Mouse (Mus musculus) heart, postnatal 14 days (tissue): ENCODE data around the gene Gps2. TPM values are rescaled to one million over a fixed set of nuclear protein-coding genes. Genes with fewer than 3 reads are reported as not detected.

Experiments used
- DNase-seq, 2 experiments: peaks; one replicate each; pipeline ENCODE4 v3.0.0; 2021 to 2022
- intact Hi-C: fragments of 180-260 bp; cut with DNase I; formaldehyde crosslinking; loops from one replicate; pipeline ENCODE4 v1.15.1; 2025
- long read RNA-seq, 2 experiments: library from polyadenylated mRNA; stranded (forward); transcript quantifications; one replicate each; pipeline ENCODE4 v2.0.0; 2021
- total RNA-seq, 2 experiments: library from RNA; stranded (reverse); gene quantifications; 2 replicates each; pipeline ENCODE4 v1.2.3; 2021

Gps2 gene
- 10 to 100 TPM; 28.8 to 30.6 TPM for total RNA-seq
- long read RNA-seq, experiment 1, transcript Gps2-201 (10 exons, 1,220 nt): minor isoform, 19 of 52 reads
- long read RNA-seq, experiment 1, transcript Gps2-203 (11 exons, 1,159 nt): major isoform, 22 of 52 reads
- long read RNA-seq, experiment 1, partial matches to known transcripts: 4 of 52 reads
- long read RNA-seq, experiment 1, other reads (novel, unspliced or antisense): 7 of 52 reads
- long read RNA-seq, experiment 2, transcript Gps2-203 (11 exons, 1,159 nt): minor isoform, 18 of 56 reads
- long read RNA-seq, experiment 2, transcript Gps2-201 (10 exons, 1,220 nt): major isoform, 22 of 56 reads
- long read RNA-seq, experiment 2, partial matches to known transcripts: 5 of 56 reads
- long read RNA-seq, experiment 2, other reads (novel, unspliced or antisense): 11 of 56 reads

DNA sequence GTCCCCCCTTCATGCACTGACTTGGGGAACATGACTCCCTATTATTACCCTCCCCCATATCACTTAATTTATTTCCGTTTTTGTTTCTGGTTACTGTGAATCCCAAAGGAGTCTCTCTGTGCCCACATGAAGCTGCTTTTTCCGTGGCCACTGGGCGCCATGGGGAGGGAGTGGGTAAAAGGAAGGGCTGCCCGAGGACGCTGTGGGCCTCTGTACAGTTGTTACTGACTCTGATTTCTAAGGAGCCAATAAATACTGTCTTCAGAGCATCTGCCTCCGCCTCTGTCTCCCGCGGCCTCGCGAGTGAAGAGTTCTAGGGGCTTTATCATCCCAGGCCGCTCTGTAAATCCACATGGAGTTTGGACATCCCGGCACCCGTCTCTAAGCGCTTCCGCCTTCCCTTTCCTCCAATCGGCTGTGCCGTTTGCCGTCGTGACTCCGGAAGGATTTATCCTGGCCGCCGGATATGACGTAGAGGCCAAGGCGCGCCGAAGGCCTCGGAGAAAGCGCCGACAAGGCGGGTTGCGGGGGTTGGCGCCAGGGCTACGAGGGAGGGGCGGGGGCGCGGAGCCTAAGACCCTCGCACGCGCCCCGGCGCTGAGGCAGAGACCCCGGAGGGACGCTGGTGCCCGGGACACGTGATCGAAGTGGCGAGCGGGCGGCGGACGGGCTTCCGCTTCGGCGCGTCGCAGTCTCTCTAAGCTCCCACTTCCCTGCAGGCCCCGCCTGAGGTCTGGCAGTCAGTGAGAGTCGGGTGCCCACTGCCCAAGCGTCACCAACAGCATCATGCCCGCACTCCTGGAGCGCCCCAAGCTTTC is at the start of gene Gps2:
Gene Gps2 (plus strand): TSS at position 335 of the 818 bp plus-strand sequence.
- intact Hi-C loops: loop anchor here (1.0 to 10.0 kb wide), 2 partner anchors 10 to 809 kb away; no protein-coding TSS in a partner anchor
- DNase-seq: peak; percentile 90 to 94

DNA sequence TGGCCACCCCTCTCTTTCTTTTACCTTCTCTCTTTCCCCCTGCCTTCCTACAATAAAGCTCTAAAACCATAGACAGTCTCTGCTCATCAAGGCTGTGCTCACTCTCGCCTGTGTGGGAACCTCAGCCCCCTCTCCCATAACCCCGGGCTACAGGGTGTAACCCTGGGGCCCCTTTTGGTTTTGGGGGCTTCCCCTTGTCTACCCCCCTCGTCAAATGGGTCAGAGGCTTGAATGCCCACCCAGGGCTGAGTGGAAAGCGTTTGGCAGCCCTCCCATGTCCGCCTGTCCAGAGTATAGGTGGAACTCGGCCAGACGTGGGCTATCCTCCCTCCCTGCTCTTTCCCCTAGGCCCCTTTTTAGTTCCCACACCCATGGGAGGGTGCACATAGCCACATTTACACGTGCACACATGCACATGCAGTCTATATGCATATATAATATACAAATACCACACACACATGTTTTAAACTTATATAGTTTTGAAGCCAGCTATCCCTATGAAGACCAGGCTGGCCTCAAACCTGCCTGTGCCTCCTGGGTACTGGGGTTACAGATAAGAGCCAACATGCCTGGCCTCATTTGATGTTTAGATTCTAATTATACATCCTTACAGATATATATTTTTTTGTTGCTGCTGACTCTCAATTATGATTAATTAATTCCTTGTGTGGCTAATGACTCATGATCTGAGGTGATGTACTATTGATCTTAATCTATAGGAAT is 49.4 kb upstream of the Gps2 start:
- intact Hi-C loops: no loop called here
- DNase-seq: no peak

DNA sequence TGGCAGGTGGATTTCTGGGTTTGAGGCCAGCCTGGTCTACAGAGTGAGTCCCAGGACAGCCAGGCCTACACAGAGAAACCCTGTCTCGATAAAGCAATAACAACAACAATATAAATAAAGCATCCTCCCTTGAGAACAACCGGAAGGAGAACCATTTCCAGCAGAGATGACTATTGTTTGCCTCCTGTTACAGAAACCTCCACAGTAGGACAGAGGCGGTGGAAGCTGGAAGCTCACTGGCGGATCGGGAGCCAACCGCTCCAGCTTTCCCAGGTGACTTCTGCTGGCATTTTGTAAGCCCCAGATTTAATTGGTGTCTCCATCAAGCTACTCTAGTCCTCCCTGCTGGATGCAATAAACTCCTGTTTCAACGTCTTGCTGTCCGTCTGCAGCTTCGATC is 48.1 kb upstream of the Gps2 start:
- intact Hi-C loops: no loop called here
- DNase-seq: no peak

DNA sequence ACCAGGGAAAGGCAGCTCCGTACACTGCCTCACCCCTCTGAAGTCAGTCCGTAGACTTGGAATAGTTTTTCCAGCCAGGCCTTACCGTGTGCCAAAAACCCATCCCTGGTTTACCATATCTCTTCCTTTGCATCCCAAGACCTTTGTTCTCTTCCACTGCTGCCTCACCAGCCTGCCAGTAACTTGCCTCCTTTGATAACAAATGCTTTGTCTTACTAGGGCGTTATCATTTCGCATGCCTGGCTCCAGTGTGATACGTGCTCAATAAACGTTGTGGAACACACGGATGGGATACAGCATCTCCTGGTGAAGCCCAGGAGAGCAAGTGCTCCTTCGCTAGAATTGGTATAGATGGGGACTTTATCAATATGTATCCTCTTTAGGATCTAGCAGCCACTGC is 46.4 kb upstream of the Gps2 start:
- no peak for DNase-seq
- intact Hi-C loops: no loop called here

DNA sequence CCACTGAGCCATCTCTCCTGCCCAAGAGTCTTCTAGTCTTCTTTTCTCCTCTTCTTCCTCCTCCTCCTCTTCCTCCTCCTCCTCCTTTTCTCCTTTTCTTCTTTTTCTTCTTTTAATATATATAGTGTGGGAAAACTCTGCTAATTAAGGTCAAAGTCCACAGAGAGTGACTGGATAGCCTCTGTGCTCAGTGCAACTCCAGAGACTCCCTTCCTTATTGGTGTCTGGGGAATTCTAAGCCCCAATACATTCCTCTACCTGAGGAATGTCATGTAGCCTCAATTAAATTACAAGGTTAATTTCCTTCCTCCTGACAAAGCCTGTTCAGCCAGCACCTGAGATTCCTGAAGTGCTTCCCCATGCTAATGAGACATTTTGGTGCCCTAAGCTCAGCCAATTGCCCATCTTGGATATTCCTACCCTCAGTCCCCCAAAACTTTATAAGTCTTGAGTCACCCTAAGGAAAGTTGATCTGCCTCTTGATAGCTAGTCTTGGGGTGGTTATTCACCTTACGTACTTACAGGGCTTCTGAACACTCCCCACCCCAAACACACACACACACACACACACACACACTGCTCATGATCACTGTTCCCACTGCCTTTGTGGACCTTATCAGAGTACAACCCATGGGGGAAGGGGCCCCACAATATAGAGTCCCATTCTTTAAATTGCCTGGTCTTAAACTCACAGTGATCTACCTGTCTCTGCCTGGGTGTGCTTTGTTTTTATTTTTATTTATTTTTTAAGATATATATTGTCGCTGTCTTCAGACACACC is 43.2 kb upstream of the Gps2 start:
- intact Hi-C loops: no loop called here
- no peak for DNase-seq

DNA sequence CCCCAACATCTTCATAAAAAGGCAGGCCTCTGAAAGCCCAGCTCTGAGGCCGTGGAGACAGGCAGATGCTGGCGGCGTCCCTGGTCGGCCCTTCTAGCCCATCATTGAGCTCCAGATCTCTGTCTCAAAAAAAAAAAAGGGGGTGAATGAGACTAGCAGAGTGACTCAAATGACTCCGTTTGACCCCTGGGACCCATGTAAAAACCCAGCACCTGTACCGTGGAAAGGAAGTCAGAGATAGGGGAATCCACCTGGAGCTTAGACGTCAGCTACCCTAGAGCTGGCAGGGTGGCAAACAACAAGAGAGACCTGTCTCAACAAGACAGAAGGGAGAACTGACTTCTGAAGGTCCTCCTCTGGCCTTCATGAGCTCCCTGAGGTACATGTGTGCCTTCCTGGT is 41.9 kb upstream of the Gps2 start:
- intact Hi-C loops: no loop called here
- DNase-seq: no peak

DNA sequence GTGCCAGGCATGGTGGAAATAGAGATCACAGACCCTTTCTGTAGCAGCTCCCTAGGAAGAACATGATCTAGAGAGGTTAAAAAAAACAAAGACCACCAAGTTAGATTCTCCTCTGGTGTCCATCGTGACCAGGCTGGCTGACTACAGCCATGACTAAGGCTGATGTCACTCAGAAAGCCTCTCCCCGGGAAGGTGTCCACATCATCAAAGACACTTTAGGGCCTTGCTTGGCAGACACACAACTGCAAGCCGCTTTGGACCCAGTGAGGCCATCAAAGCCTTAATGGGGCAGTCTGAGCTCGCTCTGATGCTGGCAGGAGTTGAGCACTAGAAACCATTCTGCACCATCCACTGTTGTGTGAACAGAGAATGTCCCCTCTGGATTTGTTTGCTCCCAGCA is 41.2 kb upstream of the Gps2 start:
- intact Hi-C loops: no loop called here
- DNase-seq: no peak

DNA sequence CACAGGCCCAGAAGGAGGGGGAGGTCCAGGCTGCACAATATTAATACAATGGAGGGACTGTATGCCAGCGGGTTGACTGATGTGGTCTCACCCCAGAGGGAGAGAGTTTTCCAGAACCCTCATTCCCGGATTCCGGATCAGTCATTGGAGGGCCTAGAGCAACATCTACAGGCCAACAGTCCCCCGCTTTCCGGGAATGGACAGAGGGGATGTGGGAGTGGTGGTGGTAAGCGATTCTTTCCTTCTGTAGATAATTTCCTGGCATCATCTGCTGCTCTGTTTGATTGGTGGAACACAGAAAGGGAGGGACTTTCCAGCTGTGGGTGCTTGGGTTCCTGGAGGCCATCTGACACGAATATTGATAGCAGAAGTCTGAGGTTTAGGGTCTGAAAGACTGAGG is 37.5 kb upstream of the Gps2 start:
- intact Hi-C loops: loop anchor here (2.0 to 5.0 kb wide), 5 partner anchors 39 to 194 kb away; partner anchors contain the start of genes Nlgn2, Senp3 and Tmem256
- peak; percentile 59 to 62 for DNase-seq

DNA sequence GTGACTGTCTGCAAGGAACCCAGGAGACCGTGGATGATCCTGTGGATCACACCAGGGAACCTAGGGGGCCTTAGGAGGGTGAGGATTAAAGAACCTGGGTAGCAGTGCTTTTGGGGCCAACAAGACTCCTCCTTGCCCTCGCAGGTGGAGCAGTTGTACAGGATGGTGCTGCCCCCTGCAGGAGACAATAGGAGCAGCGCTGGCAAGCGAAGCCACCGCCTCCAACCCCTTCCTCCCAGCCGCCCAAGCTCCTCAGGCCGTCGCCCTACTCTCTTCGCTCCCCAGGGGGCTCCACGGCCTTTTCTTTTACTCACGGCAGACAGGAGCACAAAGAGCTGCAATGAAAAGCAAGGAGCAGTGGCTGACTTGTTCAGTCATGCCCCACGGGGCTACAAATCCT is 36.8 kb upstream of the Gps2 start:
- intact Hi-C loops: loop anchor here (2.0 to 5.0 kb wide), 5 partner anchors 40 to 195 kb away; partner anchors contain the start of genes Nlgn2, Senp3 and Tmem256
- peak; percentile 89 to 93 for DNase-seq

DNA sequence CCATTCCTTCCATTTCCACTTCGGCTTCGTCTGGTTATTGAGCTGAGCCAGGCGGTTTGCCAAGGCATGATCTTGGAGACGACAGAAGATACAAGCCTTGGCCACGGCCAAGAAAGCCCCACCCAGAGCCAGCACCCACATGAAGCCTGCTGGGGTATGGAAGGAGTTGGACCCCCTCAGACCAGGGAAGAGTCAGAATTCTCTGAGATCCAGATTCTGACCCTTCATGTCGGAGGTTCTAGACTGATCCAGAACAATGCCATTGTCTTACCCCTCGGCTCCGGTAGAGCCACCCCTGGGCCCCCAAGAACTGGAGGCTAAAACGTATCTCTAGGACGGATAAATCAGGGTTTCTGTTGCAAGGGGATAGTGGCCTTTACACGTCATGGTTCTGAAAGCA is 35.8 kb upstream of the Gps2 start, which contains the start of gene Tmem95:
Gene Tmem95 (minus strand): TSS at position 141 of the 400 bp plus-strand sequence.
- DNase-seq: no peak
- intact Hi-C loops: loop anchor here (2.0 to 5.0 kb wide), 5 partner anchors 41 to 196 kb away; partner anchors contain the start of genes Nlgn2, Senp3 and Tmem256

DNA sequence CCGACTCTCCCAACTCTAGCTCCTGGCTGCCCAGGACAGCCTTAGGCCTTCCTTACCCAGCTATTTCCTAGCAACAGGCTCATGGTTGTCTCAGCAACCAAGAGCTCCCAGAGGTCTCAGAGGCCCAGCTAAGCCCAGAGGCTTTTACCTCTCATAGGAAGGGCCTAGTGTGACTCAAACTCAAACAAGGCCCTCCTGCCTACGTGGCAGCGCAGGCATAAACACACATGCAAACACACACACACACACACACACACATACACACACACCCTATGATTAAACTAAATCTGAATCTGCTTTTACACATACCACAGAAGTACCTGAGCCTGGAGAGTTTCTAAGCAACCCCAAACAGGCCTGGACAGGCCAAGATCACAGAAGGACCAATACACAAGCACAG is 35.3 kb upstream of the Gps2 start:
- intact Hi-C loops: loop anchor here (5.0 kb wide), 3 partner anchors 41 to 196 kb away; partner anchors contain the start of genes Nlgn2, Senp3 and Tmem256
- DNase-seq: no peak

DNA sequence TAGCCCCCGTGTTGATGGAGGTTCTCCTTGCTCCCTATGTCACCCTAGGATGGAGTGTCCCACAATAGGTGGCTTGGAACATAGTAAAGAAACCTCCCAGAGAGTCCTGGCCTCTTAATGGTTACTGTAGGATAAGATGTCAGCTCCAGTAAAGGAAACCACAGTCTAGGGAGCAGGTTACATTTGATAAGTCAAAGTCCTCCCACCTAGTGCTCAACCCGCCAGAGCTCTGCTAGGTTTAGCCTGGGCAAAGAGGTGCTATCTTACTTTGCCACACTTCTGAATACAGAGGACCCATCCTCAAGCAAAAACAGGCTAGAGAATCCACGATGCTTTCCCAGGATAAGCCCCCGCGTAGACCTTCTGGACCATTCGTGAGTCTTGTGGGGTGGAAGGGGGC is 34.7 kb upstream of the Gps2 start:
- intact Hi-C loops: loop anchor here (5.0 kb wide), 3 partner anchors 42 to 197 kb away; partner anchors contain the start of genes Nlgn2, Senp3 and Tmem256

DNA sequence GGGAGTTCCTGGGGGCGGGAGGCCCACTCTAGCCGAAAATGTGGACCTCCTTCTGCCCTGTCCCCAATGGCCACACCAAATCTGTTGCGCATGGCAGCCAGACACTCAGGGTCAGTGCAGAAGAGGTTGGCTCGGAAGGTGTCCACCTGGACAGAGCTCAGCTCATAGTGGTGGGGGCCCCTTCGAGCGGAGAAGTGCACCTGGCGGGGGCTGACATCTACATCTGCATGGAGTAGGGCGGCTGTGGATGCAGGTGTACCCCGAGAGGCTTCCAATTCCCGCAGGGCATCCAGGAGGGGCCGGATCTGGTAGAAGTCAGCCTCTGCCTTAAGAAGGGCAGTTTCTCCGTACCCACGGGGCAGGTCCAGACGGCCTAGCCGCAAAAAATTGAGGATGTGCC is 34.0 kb upstream of the Gps2 start:
- intact Hi-C loops: loop anchor here (2.0 to 5.0 kb wide), 5 partner anchors 41 to 197 kb away; partner anchors contain the start of genes Eif5a, Nlgn2, Senp3 and Slc2a4

More for the DNA sequence above, 34.7 kb upstream of the Gps2 start:
- DNase-seq: no peak

DNA sequence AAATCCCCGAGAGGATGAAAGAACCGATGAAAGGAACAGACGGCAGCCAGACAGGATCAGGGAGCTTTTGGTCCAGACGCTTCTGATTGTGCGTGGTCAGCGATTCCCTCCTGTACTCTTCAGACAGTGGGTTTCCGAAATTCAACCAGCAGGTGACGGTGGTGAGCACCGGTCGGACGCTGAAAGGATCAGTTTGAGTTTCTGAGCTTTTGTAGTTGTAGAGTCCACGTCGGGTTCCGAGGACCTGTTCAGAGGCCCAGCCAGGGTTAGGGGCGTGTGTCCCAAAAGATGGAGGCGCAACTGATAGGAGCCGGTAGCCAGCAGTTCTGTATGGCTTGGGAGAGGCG is 33.2 kb upstream of the Gps2 start:
- intact Hi-C loops: loop anchor here (2.0 kb wide), 2 partner anchors 40 to 68 kb away; partner anchors contain the start of genes Eif5a and Slc2a4
- peak in 1 of 2 experiments; percentile 76 for DNase-seq

More for the DNA sequence above, 34.0 kb upstream of the Gps2 start:
- DNase-seq: no peak

DNA sequence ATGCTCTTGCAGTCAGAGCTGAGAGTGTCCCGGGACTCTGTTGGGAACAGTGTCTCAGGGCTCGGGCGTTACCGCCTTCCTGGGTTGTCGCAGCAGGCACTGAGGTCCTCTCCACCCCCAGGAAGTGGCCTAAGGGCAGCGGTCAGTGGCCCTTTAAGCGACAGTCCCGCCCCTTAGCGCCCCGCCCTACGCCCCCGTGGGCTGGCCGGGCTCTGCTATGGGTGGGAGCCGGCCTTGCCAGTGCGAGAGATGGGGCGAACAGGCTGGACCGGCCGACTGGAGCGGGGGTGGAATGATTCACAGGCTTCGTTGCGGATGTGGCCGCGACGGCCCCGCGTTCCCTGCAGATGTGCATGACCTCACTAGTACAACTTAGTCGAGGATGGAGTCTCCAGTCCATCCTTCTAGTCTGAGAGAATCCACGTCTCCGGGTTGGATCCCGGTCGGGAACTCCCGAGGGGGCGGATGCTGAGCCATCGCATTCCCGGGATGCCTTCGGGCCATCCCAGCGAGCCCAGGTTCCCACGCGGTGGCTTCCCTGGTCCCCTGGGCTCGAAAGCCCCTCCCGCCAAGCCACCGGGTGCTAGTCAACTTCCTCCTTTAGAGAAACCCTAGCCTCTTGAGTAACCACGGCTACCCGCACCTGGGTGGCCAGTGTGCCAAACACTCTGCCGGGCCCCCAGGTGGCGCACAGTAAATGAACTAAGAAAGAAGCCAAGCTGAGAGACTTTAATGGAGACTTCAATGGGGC is 32.7 kb upstream of the Gps2 start, which contains the start of gene Kctd11:
Gene Kctd11 (minus strand): TSS at position 554 of the 751 bp plus-strand sequence.
- intact Hi-C loops: loop anchor here (2.0 kb wide), 2 partner anchors 40 to 68 kb away; partner anchors contain the start of genes Eif5a and Slc2a4

DNA sequence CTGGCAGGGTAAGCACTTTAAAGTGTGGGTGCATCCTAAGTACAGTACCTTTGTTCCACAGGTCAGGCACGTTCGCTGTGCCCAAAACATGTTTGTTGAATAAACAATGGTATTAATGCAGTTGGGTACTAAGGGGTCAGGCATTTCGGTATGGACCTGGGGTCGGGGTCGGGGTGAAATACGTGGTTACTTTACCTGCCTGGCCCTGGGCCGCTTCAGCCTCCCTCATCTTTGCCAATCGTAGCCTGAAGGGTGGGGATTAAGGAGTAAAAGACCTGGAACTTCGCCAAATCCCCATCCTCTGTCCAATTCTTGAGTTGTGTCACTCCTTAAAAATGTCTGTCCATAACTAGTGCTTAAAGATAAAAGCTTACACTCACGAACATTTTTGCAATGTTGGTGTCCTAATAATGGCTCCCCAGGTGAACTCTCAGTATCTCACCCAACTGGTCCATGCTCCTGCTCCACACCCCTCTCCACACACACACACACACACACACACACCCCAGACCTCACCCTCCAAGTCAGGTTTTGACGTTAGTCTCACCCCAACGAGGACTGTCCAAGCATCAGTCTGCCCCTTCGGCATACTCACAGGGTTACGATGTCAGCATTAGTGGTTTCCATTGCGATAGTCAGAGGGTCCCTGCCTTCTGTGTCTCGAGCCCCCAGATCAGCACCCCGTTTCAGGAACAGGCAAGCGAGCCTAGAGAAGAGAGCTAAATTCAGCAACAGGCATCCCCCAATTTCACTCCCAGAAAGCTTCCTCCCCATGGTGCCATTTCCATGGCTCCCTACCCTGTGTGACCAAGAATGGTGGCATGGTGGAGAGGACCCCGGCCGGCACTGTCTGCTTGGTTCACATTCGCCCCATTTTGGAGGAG is 31.7 kb upstream of the Gps2 start:
- intact Hi-C loops: loop anchor here (2.0 kb wide), 2 partner anchors 39 to 67 kb away; partner anchors contain the start of genes Eif5a and Slc2a4
- no peak for DNase-seq

More for the DNA sequence above, 32.7 kb upstream of the Gps2 start, which contains the start of gene Kctd11:
- peak; percentile 92 for DNase-seq

DNA sequence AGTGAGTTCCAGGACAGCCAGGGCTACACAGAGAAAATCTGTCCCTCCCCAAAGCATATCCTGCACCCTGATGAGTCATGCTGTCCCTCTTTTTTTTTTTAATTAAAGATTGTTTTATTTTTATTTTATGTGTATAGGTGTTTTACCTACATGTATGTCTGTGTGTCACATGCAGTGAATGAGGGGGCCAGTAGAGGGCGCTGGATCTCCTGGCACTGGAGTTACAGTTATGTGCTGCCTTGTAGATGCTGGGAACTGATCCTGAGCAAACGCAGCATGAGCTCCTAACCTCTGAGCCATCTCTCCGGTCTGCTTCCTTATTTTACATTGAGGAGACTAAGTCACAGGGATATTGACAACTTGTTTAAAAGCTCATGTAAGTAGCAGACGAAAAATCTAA is 30.6 kb upstream of the Gps2 start:
- intact Hi-C loops: no loop called here
- peak in 1 of 2 experiments; percentile 43 for DNase-seq
